In genomic region chr12:76803700-76804252, GRCm38 (mm10) we compare ENCODE assay signal across 8 mouse cellular contexts. TPM values are rescaled to one million over a fixed set of nuclear protein-coding genes. Genes with fewer than 3 reads are reported as not detected.
DNase-seq lines count a peak whose midpoint lies in the region; ATAC-seq lines count a peak whose summit lies in the region.

No protein-coding gene starts in this region.

- H3K4me3 ChIP-seq in hindbrain, embryonic 13.5 days = no peak overlapping the region
- H3K4me3 ChIP-seq in liver, embryonic 13.5 days (replicated peaks) = no peak overlapping the region

- WGBS in hindbrain, embryonic 13.5 days = 64% methylated on average over 7 of the region's 7 CpGs
- 41% methylated on average over 7 of the region's 7 CpGs for WGBS in liver, embryonic 13.5 days (ENCODE audit: insufficient replicate concordance)

- no peak overlapping the region for H3K27ac ChIP-seq in hindbrain, embryonic 13.5 days
- H3K27ac ChIP-seq in liver, embryonic 13.5 days = no peak overlapping the region

- no peak overlapping the region for H3K9ac ChIP-seq in hindbrain, embryonic 13.5 days
- H3K9ac ChIP-seq in liver, embryonic 13.5 days = no peak overlapping the region

- no peak overlapping the region for H3K4me2 ChIP-seq in hindbrain, embryonic 13.5 days
- no peak overlapping the region for H3K4me2 ChIP-seq in liver, embryonic 13.5 days

- no peaks in the 10 kb centered on the region for H3K9me3 ChIP-seq in hindbrain, embryonic 13.5 days
- H3K9me3 ChIP-seq in liver, embryonic 13.5 days (replicated peaks) = no peaks in the 10 kb centered on the region

- DNase-seq in testis, postnatal 10 days (ENCODE audit: low spot score) = peak; percentile 63
- no peak for DNase-seq in testis, postnatal 14 days (ENCODE audit: low spot score)
- DNase-seq in c-Kit-negative CD71-positive TER-119-positive erythroid progenitor cells, embryonic 14.5 days (ENCODE audit: low read depth, low spot score) = peak; percentile 26
- DNase-seq in fibroblast of lung, adult 2 months (ENCODE audit: low read depth) = peak; percentile 27
- DNase-seq in liver, embryonic 13.5 days = peak; percentile 17
- peak; percentile 76 for DNase-seq in retina, embryonic 14.5 days (ENCODE audit: low spot score)
- no peak for DNase-seq in Muller cell, postnatal 12 days (ENCODE audit: inconsistent ontology term)

- H3K27me3 ChIP-seq in hindbrain, embryonic 13.5 days = no peaks in the 10 kb centered on the region
- peaks cover 25% of the 10 kb centered on the region for H3K27me3 ChIP-seq in liver, embryonic 13.5 days

- 0 out of 2 replicates have a peak, but pooled peaks have one; percentile 36 for ATAC-seq in hindbrain, embryonic 13.5 days (ENCODE audit: low FRiP score)
- ATAC-seq in liver, embryonic 13.5 days (ENCODE audit: low read depth) = no peak

- no peaks in the 10 kb centered on the region for H3K4me1 ChIP-seq in hindbrain, embryonic 13.5 days (replicated peaks)
- no peaks in the 10 kb centered on the region for H3K4me1 ChIP-seq in liver, embryonic 13.5 days (replicated peaks)

- peaks cover 21% of the 10 kb centered on the region for H3K36me3 ChIP-seq in hindbrain, embryonic 13.5 days
- H3K36me3 ChIP-seq in liver, embryonic 13.5 days = no peaks in the 10 kb centered on the region

RNA-seq across cellular contexts. Expression of gene Gpx2, which starts 8.4 kb away (rescaled TPM):
- polyA plus RNA-seq in hindbrain, embryonic 13.5 days (2015; fragmentation: Nextera tagmentation; extraction: Ambion mirVana) = 0.21 TPM in 1 of 2 replicates, not detected in the other
- polyA plus RNA-seq in liver, embryonic 13.5 days (2015; fragmentation: Nextera tagmentation; extraction: Ambion mirVana) = 0.16 TPM in 1 of 2 replicates, not detected in the other

RNA-seq across cellular contexts. Expression of gene Rab15, which starts 18.9 kb away (rescaled TPM):
- 29.0 and 30.9 TPM in 2 replicates for polyA plus RNA-seq in hindbrain, embryonic 13.5 days (2015; fragmentation: Nextera tagmentation; extraction: Ambion mirVana)
- 0.37 and 0.41 TPM in 2 replicates for polyA plus RNA-seq in liver, embryonic 13.5 days (2015; fragmentation: Nextera tagmentation; extraction: Ambion mirVana)

RNA-seq across cellular contexts. Expression of gene Fntb, which starts 38.4 kb away (rescaled TPM):
- 33.3 and 37.3 TPM in 2 replicates for polyA plus RNA-seq in hindbrain, embryonic 13.5 days (2015; fragmentation: Nextera tagmentation; extraction: Ambion mirVana)
- 22.2 and 24.9 TPM in 2 replicates for polyA plus RNA-seq in liver, embryonic 13.5 days (2015; fragmentation: Nextera tagmentation; extraction: Ambion mirVana)

RNA-seq across cellular contexts. Expression of gene Churc1, which starts 38.4 kb away (rescaled TPM):
- 144 and 152 TPM in 2 replicates for polyA plus RNA-seq in hindbrain, embryonic 13.5 days (2015; fragmentation: Nextera tagmentation; extraction: Ambion mirVana)
- polyA plus RNA-seq in liver, embryonic 13.5 days (2015; fragmentation: Nextera tagmentation; extraction: Ambion mirVana) = 91.5 and 100 TPM in 2 replicates

Comparison
In these comparisons a context has a peak if more than half of its experiments do, and no peak if none do; other contexts are left out.
1. DNase-seq: peak in testis, postnatal 10 days (single experiment), c-Kit-negative CD71-positive TER-119-positive erythroid progenitor cells, embryonic 14.5 days (single experiment), fibroblast of lung, adult 2 months (single experiment), liver, embryonic 13.5 days (single experiment) and retina, embryonic 14.5 days (single experiment); none in testis, postnatal 14 days (single experiment) and Muller cell, postnatal 12 days (single experiment).
2. RNA of gene Rab15, which starts 18.9 kb away (polyA plus RNA-seq): 29.0 to 30.9 TPM in hindbrain, embryonic 13.5 days; 0.37 to 0.41 TPM in liver, embryonic 13.5 days; every median in the first group is over 10 times any median in the second.